27 mouse cellular contexts compared by ENCODE assay signal in genomic region chr16:45889636-45890035, GRCm38 (mm10).
A peak's percentile ranks its signal among the peaks of the same experiment; 100 is the strongest.
DNase-seq lines count a peak whose midpoint lies in the region; ATAC-seq lines count a peak whose summit lies in the region.
"Had no signal": no experiment of that assay in that cellular context is flagged by ENCODE, and none has a peak within 500 bp of the region (broad histone marks: within the 10 kb centered on the region; RNA-seq: fewer than 3 reads in every experiment).

No protein-coding gene starts in this region.

- WGBS in kidney, embryonic 16.5 days = 33% methylated on average over 4 of the region's 4 CpGs

- no peaks in the 10 kb centered on the region for H3K36me3 ChIP-seq in kidney, embryonic 16.5 days (ENCODE audit: insufficient read depth, low read length)
- H3K36me3 ChIP-seq: forebrain, embryonic 12.5 days; G1E; heart, embryonic 10.5 days; limb, embryonic 12.5 days; liver, embryonic 12.5 days; lung, embryonic 15.5 days; neural tube, embryonic 12.5 days had no signal

- H3K9me3 ChIP-seq in kidney, embryonic 16.5 days (ENCODE audit: low read length) = no peaks in the 10 kb centered on the region
- H3K9me3 ChIP-seq: forebrain, embryonic 12.5 days; G1E; heart, embryonic 10.5 days; limb, embryonic 12.5 days; liver, embryonic 12.5 days; lung, embryonic 15.5 days; megakaryocyte, embryonic 14.5 days; neural tube, embryonic 12.5 days had no signal

- no peak for DNase-seq in kidney, adult 11 months
- DNase-seq in NIH3T3 (ENCODE audit: low read depth) = peak; percentile 37
- DNase-seq in kidney, postnatal 4 days = peak; percentile 14 to 35
- DNase-seq in lung, postnatal 25 days (ENCODE audit: low spot score) = peak; percentile 75
- DNase-seq in frontal cortex, postnatal 25 days (ENCODE audit: low spot score in 2 of 2) = no peak
- no peak for DNase-seq in cerebellum, adult 11 months
- DNase-seq: adrenal gland, postnatal 10 days; B cell, adult 2 months; cerebellum, adult 9-10 months; heart, postnatal 4 days; midbrain, embryonic 14.5 days; retina, postnatal 1 day; right cerebral cortex, postnatal 25 days; spleen, adult 18-20 months had no signal

- no peak for ATAC-seq in kidney, embryonic 16.5 days (ENCODE audit: low FRiP score, low TSS enrichment)
- ATAC-seq: inflammation-experienced regulatory T-cells, adult 6 months; liver, embryonic 12.5 days had no signal

- H3K4me1 ChIP-seq in kidney, embryonic 16.5 days (ENCODE audit: insufficient read depth, low read length) = peaks cover 32% of the 10 kb centered on the region
- H3K4me1 ChIP-seq: forebrain, embryonic 12.5 days; liver, embryonic 12.5 days; megakaryocyte, embryonic 14.5 days; neural tube, embryonic 12.5 days had no signal

- H3K27me3 ChIP-seq in kidney, embryonic 16.5 days (ENCODE audit: insufficient read depth, low read length) = no peaks in the 10 kb centered on the region
- H3K27me3 ChIP-seq: CH12.LX; forebrain, embryonic 12.5 days; limb, embryonic 12.5 days; liver, embryonic 12.5 days; lung, embryonic 15.5 days; megakaryocyte, embryonic 14.5 days; neural tube, embryonic 12.5 days had no signal

- H3K4me3 ChIP-seq in kidney, embryonic 16.5 days (ENCODE audit: low read length) = no peak overlapping the region
- H3K4me3 ChIP-seq: erythroblast, embryonic 14.5 days; forebrain, embryonic 12.5 days; heart, embryonic 10.5 days; limb, embryonic 12.5 days; liver, embryonic 12.5 days; lung, embryonic 15.5 days; megakaryocyte, embryonic 14.5 days; neural tube, embryonic 12.5 days had no signal

- H3K9ac ChIP-seq in kidney, embryonic 16.5 days (replicated peaks; ENCODE audit: low read length) = no peak overlapping the region
- H3K9ac ChIP-seq: forebrain, embryonic 12.5 days; hindbrain, embryonic 14.5 days; limb, embryonic 12.5 days; liver, embryonic 12.5 days; lung, embryonic 15.5 days; neural tube, embryonic 12.5 days had no signal

- H3K27ac ChIP-seq in kidney, embryonic 16.5 days (ENCODE audit: low read length) = peak overlapping the region; percentile 24; the same call in 1 of the 2 replicates
- H3K27ac ChIP-seq: forebrain, embryonic 12.5 days; heart, embryonic 10.5 days; hindbrain, embryonic 14.5 days; limb, embryonic 12.5 days; liver, embryonic 12.5 days; lung, embryonic 15.5 days; neural tube, embryonic 12.5 days had no signal

- H3K4me2 ChIP-seq in kidney, embryonic 16.5 days (replicated peaks; ENCODE audit: low read depth, low read length) = no peak overlapping the region
- H3K4me2 ChIP-seq: forebrain, embryonic 12.5 days; hindbrain, embryonic 14.5 days; limb, embryonic 12.5 days; liver, embryonic 12.5 days; lung, embryonic 15.5 days; neural tube, embryonic 12.5 days had no signal

Comparison
In these comparisons a context has a peak if more than half of its experiments do, and no peak if none do; other contexts are left out.
1. DNase-seq: peak in NIH3T3 (single experiment), kidney, postnatal 4 days (2 of 2) and lung, postnatal 25 days (single experiment); none in kidney, adult 11 months (single experiment), frontal cortex, postnatal 25 days (0 of 2) and cerebellum, adult 11 months (single experiment).